Mouse (Mus musculus) stomach, embryonic 16.5 days (tissue): ENCODE measurements around the gene Rnf130. TPM values are rescaled to one million over a fixed set of nuclear protein-coding genes. Genes with fewer than 3 reads are reported as not detected.

Experiments used
- ATAC-seq: fragments of 200-750 bp; cut with Nextera tagmentation; 2 replicates; pipeline ENCODE4 v1.8.0; 2017; ENCODE audit warnings: moderate number of reproducible peaks, moderate TSS enrichment; ENCODE audit not compliant: insufficient read depth, low FRiP score
- H3K27ac ChIP-seq: fragments of 300-500 bp; sonication (generic); 2 replicates; pipeline ENCODE4 v1.5.1; 2014; ENCODE audit warnings: low read length
- H3K27me3 ChIP-seq: fragments of 300-500 bp; sonication (generic); 2 replicates; pipeline ENCODE4 v1.6.1; 2014; ENCODE audit warnings: low read length, control low read depth, mixed read lengths; ENCODE audit not compliant: control insufficient read depth, insufficient read depth
- H3K36me3 ChIP-seq: fragments of 300-500 bp; sonication (generic); 2 replicates; pipeline ENCODE4 v1.6.1; 2014; ENCODE audit warnings: low read length; ENCODE audit not compliant: control insufficient read depth, insufficient read depth
- H3K4me1 ChIP-seq: fragments of 300-500 bp; sonication (generic); 2 replicates; pipeline ENCODE4 v1.6.1; 2014; ENCODE audit warnings: low read length, control low read depth, mixed read lengths; ENCODE audit not compliant: control insufficient read depth, insufficient read depth
- H3K4me2 ChIP-seq: fragments of 300-500 bp; sonication (generic); 2 replicates; pipeline ENCODE4 v1.6.1; 2014; ENCODE audit warnings: low read depth, low read length, mixed read lengths
- H3K4me3 ChIP-seq: fragments of 300-500 bp; sonication (generic); replicated peaks from 2 replicates; pipeline ENCODE4 v1.5.1; 2014; ENCODE audit warnings: mild to moderate bottlenecking, low read length
- H3K9ac ChIP-seq: fragments of 300-500 bp; sonication (generic); 2 replicates; pipeline ENCODE4 v1.6.1; 2014; ENCODE audit warnings: low read length
- H3K9me3 ChIP-seq: fragments of 300-500 bp; sonication (generic); replicated peaks from 2 replicates; pipeline ENCODE4 v1.6.1; 2016; ENCODE audit warnings: low read length, control low read depth; ENCODE audit not compliant: control insufficient read depth
- WGBS: fragments of 180-500 bp; shearing (Covaris S2); extraction: QIAGEN DNeasy Blood & Tissue Kit; methylation state at CpG from one replicate; pipeline ENCODE4 v1.1.7; 2014; 5-methylcytosine and 5-hydroxymethylcytosine counted together
- polyA plus RNA-seq: library from polyadenylated mRNA; unstranded; fragments of >200 nt; fragmentation: Nextera tagmentation; extraction: Ambion mirVana; gene quantifications from 2 replicates; pipeline ENCODE4 v1.2.1, GENCODE M21; 2015

Rnf130 gene
- polyA plus RNA-seq, 1 experiment from 2014 or later = 21.3 TPM

DNA sequence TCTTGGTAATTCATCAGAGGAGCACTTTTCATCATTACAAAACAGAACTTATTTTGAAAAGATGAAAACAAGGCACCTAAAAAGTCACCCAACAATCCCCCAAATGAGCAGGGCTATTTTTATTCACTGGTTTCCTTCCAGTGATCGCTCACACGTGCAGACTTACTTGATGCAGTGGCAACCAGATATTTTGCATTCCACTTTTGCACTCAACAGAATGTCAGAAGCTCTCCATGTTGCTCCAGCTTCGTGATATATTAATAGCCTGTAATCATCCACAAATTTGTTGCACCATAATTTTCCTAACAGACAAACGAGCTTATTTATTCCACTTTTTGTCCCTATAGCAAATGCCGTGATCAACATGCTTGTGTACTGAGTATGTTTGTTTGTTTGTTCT is 8.6 kb upstream of the Rnf130 start:
- 74% methylated on average over 5 of the region's 5 CpGs for WGBS
- no peaks in the 10 kb centered on the region for H3K36me3 ChIP-seq
- no peak overlapping the region for H3K4me3 ChIP-seq
- no peak overlapping the region for H3K27ac ChIP-seq
- no peaks in the 10 kb centered on the region for H3K4me1 ChIP-seq
- H3K9ac ChIP-seq = no peak overlapping the region
- ATAC-seq = no peak
- H3K9me3 ChIP-seq = no peaks in the 10 kb centered on the region
- H3K4me2 ChIP-seq = no peak overlapping the region
- no peaks in the 10 kb centered on the region for H3K27me3 ChIP-seq

DNA sequence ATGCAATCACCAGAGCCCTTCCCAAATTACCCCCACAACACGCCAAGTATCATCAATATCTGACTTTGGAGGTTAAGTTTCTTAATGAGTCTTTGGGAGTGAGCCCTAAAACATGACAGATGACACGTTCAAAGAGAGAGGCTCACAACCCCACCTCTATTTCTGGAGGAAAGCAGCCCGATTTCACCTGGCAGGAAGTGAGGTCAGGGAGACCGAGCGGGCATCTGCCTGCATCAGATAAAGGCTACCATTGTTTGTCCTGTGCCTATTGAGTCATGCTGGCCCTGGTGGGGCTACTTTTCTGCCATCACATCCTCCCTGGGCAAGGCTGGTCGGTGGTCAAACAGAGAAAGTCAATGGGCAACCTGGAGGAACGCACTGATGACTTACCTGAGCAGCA is 7.6 kb upstream of the Rnf130 start:
- Histone ChIP-seq H3K36me3 (no peaks in the 10 kb centered on the region), H3K9ac (no peak overlapping the region), H3K4me1 (no peaks in the 10 kb centered on the region), H3K4me2 (no peak overlapping the region), H3K4me3 (no peak overlapping the region), H3K9me3 (no peaks in the 10 kb centered on the region), H3K27me3 (no peaks in the 10 kb centered on the region), H3K27ac (no peak overlapping the region)
- no peak for ATAC-seq
- 60% methylated on average over 7 of the region's 7 CpGs for WGBS

DNA sequence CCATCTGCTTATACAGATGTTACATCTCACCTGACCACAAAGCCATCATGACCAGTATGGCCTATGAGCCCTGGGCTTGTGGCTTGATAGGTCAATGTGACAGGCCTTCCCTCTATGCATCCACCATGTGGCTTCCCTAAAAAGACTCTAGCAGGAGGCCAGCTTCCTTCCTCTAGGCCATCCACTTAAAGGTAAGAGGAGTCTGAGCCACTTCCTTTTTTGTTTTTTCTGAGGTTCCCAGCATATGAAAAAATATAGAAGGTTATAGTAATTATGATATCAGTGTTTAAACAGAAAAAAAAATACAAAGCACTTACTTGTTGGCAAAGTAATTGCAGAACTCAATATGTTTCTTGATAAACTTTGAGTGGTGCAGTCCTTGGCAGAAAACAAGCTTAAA is 6.3 kb upstream of the Rnf130 start:
- ATAC-seq = no peak
- H3K4me3 ChIP-seq = no peak overlapping the region
- no peaks in the 10 kb centered on the region for H3K36me3 ChIP-seq
- H3K27ac ChIP-seq = no peak overlapping the region
- no peaks in the 10 kb centered on the region for H3K4me1 ChIP-seq
- H3K27me3 ChIP-seq = no peaks in the 10 kb centered on the region
- H3K9ac ChIP-seq = no peak overlapping the region
- H3K9me3 ChIP-seq = no peaks in the 10 kb centered on the region
- no peak overlapping the region for H3K4me2 ChIP-seq

DNA sequence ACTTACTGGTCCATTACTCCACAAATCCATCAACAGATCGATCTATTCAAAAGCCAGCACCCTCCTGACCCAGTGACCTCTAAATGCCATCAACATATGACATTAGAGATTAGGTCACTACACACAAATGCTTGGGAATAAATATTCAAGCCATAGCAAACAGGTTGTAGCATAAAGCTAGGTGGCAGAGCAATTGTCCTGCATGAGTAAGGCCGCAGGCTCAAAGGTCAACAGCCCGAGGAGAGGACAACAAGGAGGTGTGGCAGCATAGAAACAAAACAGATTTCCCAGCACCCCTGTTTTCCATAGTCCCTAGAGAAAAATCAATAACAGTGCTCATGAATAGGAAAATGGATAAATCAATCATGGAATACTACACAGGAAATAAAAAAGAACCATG is 3.1 kb upstream of the Rnf130 start:
- WGBS = 65% methylated on average over 3 of the region's 3 CpGs
- Histone ChIP-seq H3K36me3 (no peaks in the 10 kb centered on the region), H3K4me2 (no peak overlapping the region), H3K27ac (no peak overlapping the region), H3K9ac (no peak overlapping the region), H3K4me1 (0 out of 2 replicates have a peak, but pooled peaks cover 5% of the 10 kb centered on the region), H3K4me3 (no peak overlapping the region), H3K27me3 (no peaks in the 10 kb centered on the region), H3K9me3 (no peaks in the 10 kb centered on the region)
- ATAC-seq = no peak

DNA sequence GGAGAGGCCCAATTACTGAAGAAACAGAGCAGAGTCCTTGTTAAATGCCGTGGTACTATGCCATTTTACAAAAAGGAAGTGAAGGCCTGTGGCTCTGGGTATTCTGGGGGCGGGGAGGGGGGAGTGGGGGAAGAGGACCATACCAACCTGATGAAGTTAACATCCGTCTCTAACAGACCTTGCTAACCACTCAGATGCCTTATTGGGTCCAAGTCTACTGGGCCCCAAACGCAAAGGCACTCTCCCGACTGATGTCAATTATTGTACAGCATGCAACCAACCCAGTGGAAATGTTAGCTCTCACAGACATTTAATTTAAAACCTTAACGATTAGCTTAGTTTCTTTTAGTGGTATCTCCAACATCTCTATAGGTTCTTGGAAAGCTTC is 707 bp upstream of the Rnf130 start:
- H3K27me3 ChIP-seq = no peaks in the 10 kb centered on the region
- H3K36me3 ChIP-seq = no peaks in the 10 kb centered on the region
- H3K4me1 ChIP-seq = 0 out of 2 replicates have a peak, but pooled peaks cover 5% of the 10 kb centered on the region
- no peaks in the 10 kb centered on the region for H3K9me3 ChIP-seq
- H3K4me2 ChIP-seq = peak overlapping the region; percentile 84
- 52% methylated on average over 6 of the region's 6 CpGs for WGBS
- no peak overlapping the region for H3K27ac ChIP-seq
- no peak overlapping the region for H3K9ac ChIP-seq
- no peak for ATAC-seq
- H3K4me3 ChIP-seq = peak overlapping the region; percentile 88

DNA sequence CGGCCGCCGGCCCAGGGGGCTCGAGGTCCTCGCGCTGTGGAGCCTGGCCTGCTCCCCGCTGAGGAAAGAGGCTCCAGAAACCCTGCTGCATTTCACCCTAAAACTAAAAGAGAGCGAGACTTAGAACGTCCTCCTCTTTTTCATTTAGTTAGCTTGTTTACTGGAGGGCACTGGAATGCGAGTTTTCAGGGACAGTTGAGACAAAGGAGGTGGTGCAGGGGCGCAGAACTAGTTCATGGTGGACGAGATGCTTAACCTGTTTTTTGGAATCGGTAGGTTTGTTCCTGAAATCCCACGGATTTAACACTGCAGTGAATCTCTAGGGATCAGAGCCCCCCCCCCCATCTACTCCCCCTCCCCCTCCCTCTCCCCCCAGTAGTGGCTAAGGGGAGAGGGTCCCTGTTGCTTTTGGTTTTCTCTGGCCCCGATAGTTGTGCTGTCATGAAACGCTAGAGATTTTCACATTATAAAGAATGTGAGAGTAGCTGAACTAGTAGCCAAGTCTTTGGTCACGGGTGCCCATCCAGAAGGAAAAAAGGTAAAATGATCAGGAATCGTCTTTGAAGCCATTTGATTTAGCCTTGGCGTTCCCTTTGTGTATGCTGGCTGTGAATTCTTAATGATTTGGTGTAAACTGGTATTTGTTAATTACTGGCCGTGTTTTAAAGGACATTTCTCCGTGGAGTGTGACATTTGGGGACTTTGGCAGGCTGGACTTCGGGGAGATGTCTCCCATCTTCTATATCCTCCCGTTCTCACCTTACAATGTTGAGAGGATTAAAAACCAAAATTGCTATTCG is 775 bp downstream of the Rnf130 start:
- Histone ChIP-seq H3K27me3 (no peaks in the 10 kb centered on the region), H3K9ac (peak overlapping the region; percentile 87), H3K27ac (peak overlapping the region; percentile 84; the same call in 1 of the 2 replicates), H3K4me1 (0 out of 2 replicates have a peak, but pooled peaks cover 5% of the 10 kb centered on the region), H3K4me3 (peak overlapping the region; percentile 88), H3K4me2 (peak overlapping the region; percentile 84), H3K9me3 (no peaks in the 10 kb centered on the region), H3K36me3 (no peaks in the 10 kb centered on the region)
- no peak; the same call in 1 of the 2 replicates for ATAC-seq
- 5% methylated on average over 24 of the region's 24 CpGs for WGBS

DNA sequence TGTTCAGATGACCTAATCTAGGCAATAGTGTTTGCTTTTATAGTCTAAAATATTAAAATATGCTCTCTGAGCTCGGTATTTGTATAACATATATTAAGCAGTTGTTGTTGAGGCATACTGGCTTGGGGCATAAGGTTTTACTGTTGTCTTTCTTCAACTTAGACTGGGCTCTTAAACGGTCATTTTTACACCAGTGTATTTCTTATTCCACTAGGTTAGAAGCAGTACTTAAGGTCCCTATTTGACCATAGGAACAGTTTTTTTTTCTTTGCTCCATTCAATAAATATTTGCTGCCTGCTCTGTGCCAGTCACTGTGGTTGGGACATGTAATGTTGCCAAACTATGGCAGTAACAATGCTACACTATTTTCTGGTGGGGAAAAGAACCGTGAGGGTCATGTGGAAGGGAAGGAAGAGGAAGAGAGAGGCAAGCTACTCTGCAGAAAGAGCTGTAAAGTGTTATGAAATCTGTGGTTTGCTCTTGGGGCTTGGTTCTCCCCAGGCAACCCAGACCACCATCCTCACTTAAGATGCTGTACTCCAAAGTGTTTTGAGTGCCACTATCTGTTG is 1.5 kb downstream of the Rnf130 start:
- Histone ChIP-seq H3K4me3 (peak overlapping the region; percentile 88), H3K27me3 (no peaks in the 10 kb centered on the region), H3K4me1 (0 out of 2 replicates have a peak, but pooled peaks cover 5% of the 10 kb centered on the region), H3K9me3 (no peaks in the 10 kb centered on the region), H3K27ac (no peak overlapping the region), H3K36me3 (no peaks in the 10 kb centered on the region), H3K9ac (peak overlapping the region; percentile 87; the same call in 1 of the 2 replicates), H3K4me2 (peak overlapping the region; percentile 84)
- ATAC-seq = no peak
- WGBS = 24% methylated on average over 3 of the region's 3 CpGs

DNA sequence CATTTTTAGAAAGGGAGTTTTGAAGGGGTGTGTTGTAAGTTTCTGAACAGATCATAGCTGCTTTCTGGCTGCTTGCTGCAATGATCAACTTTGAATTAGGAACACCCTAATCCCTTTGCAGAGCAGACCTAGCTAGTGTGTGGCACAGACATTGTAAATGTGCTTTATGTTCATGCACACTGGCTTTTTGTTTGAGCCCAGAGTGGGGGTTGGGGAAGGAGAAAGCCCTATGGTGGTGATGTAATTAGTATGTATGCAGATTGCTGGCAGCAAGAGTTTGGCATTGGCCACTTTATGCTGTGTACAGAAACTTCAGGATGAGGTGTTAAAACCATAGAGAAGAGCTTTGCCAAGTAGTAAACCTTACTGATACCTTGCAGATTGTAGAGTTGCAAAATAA is 3.3 kb downstream of the Rnf130 start:
- Histone ChIP-seq H3K9me3 (no peaks in the 10 kb centered on the region), H3K4me1 (0 out of 2 replicates have a peak, but pooled peaks cover 5% of the 10 kb centered on the region), H3K4me2 (no peak overlapping the region), H3K27ac (no peak overlapping the region), H3K27me3 (no peaks in the 10 kb centered on the region), H3K36me3 (no peaks in the 10 kb centered on the region), H3K4me3 (no peak overlapping the region), H3K9ac (no peak overlapping the region)
- no peak for ATAC-seq

DNA sequence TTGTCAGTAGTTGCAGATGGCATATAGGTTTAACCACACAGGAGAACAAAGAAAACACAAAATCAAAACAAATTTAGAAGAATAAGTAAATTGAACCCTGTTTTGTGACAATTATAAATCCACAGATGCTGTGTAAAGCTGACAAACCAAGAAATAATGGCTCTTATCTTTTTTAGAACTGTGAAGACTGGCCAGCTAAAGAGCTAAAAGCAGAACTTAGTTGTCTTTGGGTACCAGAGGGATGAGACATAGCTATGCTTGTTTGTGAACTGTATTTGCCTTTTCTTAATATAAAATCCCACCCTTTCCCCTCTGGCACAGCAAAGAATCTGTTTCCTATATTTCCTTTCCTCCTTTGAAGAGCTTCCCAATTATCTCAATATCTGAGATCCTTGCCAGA is 9.0 kb downstream of the Rnf130 start:
- H3K36me3 ChIP-seq = no peaks in the 10 kb centered on the region
- no peaks in the 10 kb centered on the region for H3K9me3 ChIP-seq
- no peak overlapping the region for H3K27ac ChIP-seq
- no peaks in the 10 kb centered on the region for H3K27me3 ChIP-seq
- H3K4me2 ChIP-seq = no peak overlapping the region
- H3K9ac ChIP-seq = no peak overlapping the region
- no peak for ATAC-seq
- H3K4me1 ChIP-seq = no peaks in the 10 kb centered on the region
- no peak overlapping the region for H3K4me3 ChIP-seq
